Mouse (Mus musculus): ENCODE measurements at regions not wholly inside any gene's neighbourhood (a gene's known extent, or its start where the extent isn't known, plus 50 kb on each side); places are given as distances from the start of the nearest gene placed in this dataset.
"Not testable (repeated sequence)": the region's sequence is repeated elsewhere in the genome, so short reads cannot be mapped to it uniquely, and the experiment has no call there.

DNA sequence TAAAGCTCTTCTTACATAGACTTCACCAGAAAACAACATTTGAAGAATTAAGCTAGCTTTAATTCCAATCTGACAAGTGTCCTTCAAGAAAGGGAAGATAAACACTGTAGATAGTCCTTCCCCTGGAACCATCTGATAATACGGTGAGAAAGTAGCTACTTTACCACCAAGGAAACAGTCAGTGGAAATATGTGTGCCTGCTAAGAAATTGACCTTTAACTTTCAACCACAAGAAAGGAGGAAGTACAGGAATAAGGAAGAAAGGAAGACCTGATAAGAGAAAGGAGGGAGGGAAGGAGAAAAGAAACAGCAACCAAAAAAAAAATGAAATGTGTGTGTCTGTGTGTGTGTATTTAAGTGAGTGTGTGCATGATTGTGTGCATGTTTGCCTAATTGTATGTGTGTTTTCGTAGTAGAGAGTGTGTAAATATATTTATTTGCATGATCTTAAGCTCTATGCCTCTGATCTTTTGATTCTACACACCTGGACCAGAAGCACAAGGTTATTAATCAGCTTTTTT, 831.3 kb downstream of the Pla2g4a start:
- H3K27me3 ChIP-seq (ENCODE audit: control insufficient read depth, insufficient read depth, low read depth, low read length) = no peaks in the 10 kb centered on the region
- H3K4me1 ChIP-seq (ENCODE audit: control insufficient read depth, low read depth, low read length) = no peaks in the 10 kb centered on the region
- no peaks in the 10 kb centered on the region for H3K36me3 ChIP-seq (ENCODE audit: control insufficient read depth, insufficient read depth)
- no peak overlapping the region for H3K4me2 ChIP-seq (ENCODE audit: low read depth, low read length)
- no peak overlapping the region for H3K4me3 ChIP-seq (ENCODE audit: low read depth, low read length)
- no peak for ATAC-seq (ENCODE audit: low read depth)
- no peaks in the 10 kb centered on the region for H3K9me3 ChIP-seq (replicated peaks; ENCODE audit: control insufficient read depth, low read length)
- 19% methylated on average over 2 of the region's 2 CpGs for WGBS (ENCODE audit: insufficient replicate concordance)
- no peak overlapping the region for H3K9ac ChIP-seq (ENCODE audit: low read depth, low read length)
- H3K27ac ChIP-seq (ENCODE audit: low read length) = no peak overlapping the region

DNA sequence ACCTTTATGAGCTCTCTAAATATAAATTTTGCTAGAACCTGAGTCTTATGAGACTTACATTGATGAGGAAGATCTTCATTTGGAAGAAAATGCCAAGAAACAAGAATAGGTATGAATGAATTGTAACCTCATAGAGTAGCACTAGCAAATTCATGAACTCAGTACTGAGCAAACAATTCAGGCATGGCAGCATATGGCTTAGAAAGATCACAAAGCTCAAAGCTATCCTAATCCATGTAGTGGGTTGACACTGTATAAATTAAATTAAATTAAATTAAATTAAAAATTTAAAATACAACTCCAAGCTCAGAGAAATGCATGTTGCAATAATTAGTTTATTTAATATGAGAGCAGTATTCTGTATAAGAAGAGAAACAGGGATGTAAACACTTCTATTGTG, 832.0 kb downstream of the Pla2g4a start:
- Histone ChIP-seq H3K27me3 (ENCODE audit: control insufficient read depth, insufficient read depth, low read depth, low read length) (no peaks in the 10 kb centered on the region), H3K4me1 (ENCODE audit: control insufficient read depth, low read depth, low read length) (no peaks in the 10 kb centered on the region), H3K9me3 (replicated peaks; ENCODE audit: control insufficient read depth, low read length) (no peaks in the 10 kb centered on the region), H3K27ac (ENCODE audit: low read length) (no peak overlapping the region), H3K9ac (ENCODE audit: low read depth, low read length) (no peak overlapping the region), H3K4me3 (ENCODE audit: low read depth, low read length) (no peak overlapping the region), H3K4me2 (ENCODE audit: low read depth, low read length) (no peak overlapping the region), H3K36me3 (ENCODE audit: control insufficient read depth, insufficient read depth) (no peaks in the 10 kb centered on the region)
- no peak for ATAC-seq (ENCODE audit: low read depth)

DNA sequence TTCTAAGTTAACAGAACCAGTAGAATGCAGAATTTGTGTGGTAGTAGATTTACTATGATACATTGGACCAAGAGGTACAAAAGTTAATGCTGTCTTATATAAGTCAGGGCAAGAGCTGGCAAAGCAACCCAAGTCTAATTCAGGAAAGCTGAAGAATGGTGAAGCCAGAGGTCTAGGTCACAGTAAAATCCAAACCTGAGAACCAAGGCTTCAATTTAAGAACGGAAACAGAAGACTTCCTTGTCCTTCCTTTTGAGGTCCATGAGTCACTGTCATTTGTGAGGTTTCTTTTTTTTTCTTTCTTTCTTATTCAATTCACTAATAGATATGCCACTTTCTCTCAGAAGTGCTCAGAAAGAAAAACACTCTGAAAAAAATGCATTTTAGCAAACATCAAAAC, 833.4 kb downstream of the Pla2g4a start:
- H3K27me3 ChIP-seq (ENCODE audit: control insufficient read depth, insufficient read depth, low read depth, low read length) = no peaks in the 10 kb centered on the region
- no peak overlapping the region for H3K4me2 ChIP-seq (ENCODE audit: low read depth, low read length)
- H3K9me3 ChIP-seq (replicated peaks; ENCODE audit: control insufficient read depth, low read length) = no peaks in the 10 kb centered on the region
- no peak for ATAC-seq (ENCODE audit: low read depth)
- WGBS (ENCODE audit: insufficient replicate concordance) = 31% methylated on average over 1 of the region's 1 CpGs
- H3K4me3 ChIP-seq (ENCODE audit: low read depth, low read length) = no peak overlapping the region
- no peaks in the 10 kb centered on the region for H3K4me1 ChIP-seq (ENCODE audit: control insufficient read depth, low read depth, low read length)
- no peak overlapping the region for H3K27ac ChIP-seq (ENCODE audit: low read length)
- no peak overlapping the region for H3K9ac ChIP-seq (ENCODE audit: low read depth, low read length)
- no peaks in the 10 kb centered on the region for H3K36me3 ChIP-seq (ENCODE audit: control insufficient read depth, insufficient read depth)

DNA sequence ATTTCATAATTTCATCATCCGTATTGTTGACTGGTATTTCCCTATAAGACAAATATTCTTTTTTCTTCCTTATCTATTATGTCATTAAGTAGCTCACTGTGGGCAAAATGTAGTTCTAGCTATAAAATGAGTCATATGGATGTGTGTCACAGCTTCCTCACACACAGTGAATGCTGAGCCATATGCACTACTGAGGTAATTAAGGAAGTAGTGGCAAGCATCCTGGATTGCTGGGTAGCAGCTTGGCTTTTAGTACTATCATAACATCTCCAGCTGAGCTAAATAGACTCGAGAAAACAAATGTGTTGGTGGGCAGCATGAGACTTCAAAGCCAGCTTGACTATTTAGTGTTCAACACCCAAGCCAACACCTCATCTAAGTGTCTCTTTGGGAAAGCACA, 857.7 kb downstream of the Pla2g4a start:
- no peak overlapping the region for H3K9ac ChIP-seq (ENCODE audit: low read depth, low read length)
- no peak for ATAC-seq (ENCODE audit: low read depth)
- WGBS (ENCODE audit: insufficient replicate concordance) = 42% methylated on average over 2 of the region's 2 CpGs
- H3K4me3 ChIP-seq (ENCODE audit: low read depth, low read length) = no peak overlapping the region
- H3K27me3 ChIP-seq (ENCODE audit: control insufficient read depth, insufficient read depth, low read depth, low read length) = no peaks in the 10 kb centered on the region
- no peak overlapping the region for H3K27ac ChIP-seq (ENCODE audit: low read length)
- no peaks in the 10 kb centered on the region for H3K9me3 ChIP-seq (replicated peaks; ENCODE audit: control insufficient read depth, low read length)
- H3K36me3 ChIP-seq (ENCODE audit: control insufficient read depth, insufficient read depth) = no peaks in the 10 kb centered on the region
- H3K4me1 ChIP-seq (ENCODE audit: control insufficient read depth, low read depth, low read length) = no peaks in the 10 kb centered on the region
- H3K4me2 ChIP-seq (ENCODE audit: low read depth, low read length) = no peak overlapping the region

DNA sequence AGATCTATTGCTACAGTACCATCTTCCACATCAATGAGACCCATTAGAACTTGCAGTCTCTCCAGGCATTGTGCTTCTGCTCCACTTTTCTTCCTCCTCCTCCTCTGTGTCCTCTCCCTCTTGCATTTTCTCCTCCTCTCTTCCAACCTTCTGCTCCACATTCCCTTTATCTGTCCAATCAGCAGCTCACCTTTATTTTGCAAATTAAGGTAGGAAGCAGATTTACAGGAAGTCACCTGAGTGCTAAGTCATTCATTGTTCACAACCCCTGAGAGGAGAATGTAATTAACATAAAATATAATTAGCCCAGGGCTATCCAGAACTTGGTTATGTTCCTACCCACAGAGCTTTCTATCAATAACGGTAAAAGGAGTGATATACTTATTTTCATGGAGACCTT, 863.7 kb downstream of the Pla2g4a start:
- Histone ChIP-seq H3K9me3 (replicated peaks; ENCODE audit: control insufficient read depth, low read length) (no peaks in the 10 kb centered on the region), H3K27me3 (ENCODE audit: control insufficient read depth, insufficient read depth, low read depth, low read length) (no peaks in the 10 kb centered on the region), H3K9ac (ENCODE audit: low read depth, low read length) (no peak overlapping the region), H3K4me1 (ENCODE audit: control insufficient read depth, low read depth, low read length) (no peaks in the 10 kb centered on the region), H3K27ac (ENCODE audit: low read length) (no peak overlapping the region), H3K4me3 (ENCODE audit: low read depth, low read length) (no peak overlapping the region), H3K36me3 (ENCODE audit: control insufficient read depth, insufficient read depth) (no peaks in the 10 kb centered on the region), H3K4me2 (ENCODE audit: low read depth, low read length) (no peak overlapping the region)
- no peak for ATAC-seq (ENCODE audit: low read depth)
- WGBS (ENCODE audit: insufficient replicate concordance) = 72% methylated on average over 1 of the region's 1 CpGs

DNA sequence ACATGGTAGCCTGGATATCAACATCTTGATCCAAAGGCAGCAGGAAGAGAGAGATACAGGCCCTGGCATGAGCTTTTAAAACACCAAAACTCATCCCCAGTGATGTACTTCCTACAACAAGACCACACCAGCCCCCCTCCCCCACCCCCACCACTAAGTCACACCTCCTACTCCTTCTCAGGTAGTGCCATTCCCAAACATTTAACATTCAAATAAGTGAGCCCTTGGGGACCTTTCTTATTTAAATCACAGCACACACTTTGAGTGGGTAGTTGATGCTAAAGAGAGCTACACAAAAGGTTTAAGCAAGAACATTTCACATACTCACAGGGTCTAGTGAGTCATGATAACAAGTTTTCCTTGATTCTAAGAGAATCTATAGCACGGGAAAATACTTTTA, 886.4 kb downstream of the Pla2g4a start:
- H3K4me3 ChIP-seq (ENCODE audit: low read depth, low read length) = no peak overlapping the region
- ATAC-seq (ENCODE audit: low read depth) = no peak
- H3K27ac ChIP-seq (ENCODE audit: low read length) = no peak overlapping the region
- no peak overlapping the region for H3K4me2 ChIP-seq (ENCODE audit: low read depth, low read length)
- no peaks in the 10 kb centered on the region for H3K9me3 ChIP-seq (replicated peaks; ENCODE audit: control insufficient read depth, low read length)
- 38% methylated on average over 1 of the region's 1 CpGs for WGBS (ENCODE audit: insufficient replicate concordance)
- no peaks in the 10 kb centered on the region for H3K4me1 ChIP-seq (ENCODE audit: control insufficient read depth, low read depth, low read length)
- no peaks in the 10 kb centered on the region for H3K27me3 ChIP-seq (ENCODE audit: control insufficient read depth, insufficient read depth, low read depth, low read length)
- no peak overlapping the region for H3K9ac ChIP-seq (ENCODE audit: low read depth, low read length)
- H3K36me3 ChIP-seq (ENCODE audit: control insufficient read depth, insufficient read depth) = no peaks in the 10 kb centered on the region

DNA sequence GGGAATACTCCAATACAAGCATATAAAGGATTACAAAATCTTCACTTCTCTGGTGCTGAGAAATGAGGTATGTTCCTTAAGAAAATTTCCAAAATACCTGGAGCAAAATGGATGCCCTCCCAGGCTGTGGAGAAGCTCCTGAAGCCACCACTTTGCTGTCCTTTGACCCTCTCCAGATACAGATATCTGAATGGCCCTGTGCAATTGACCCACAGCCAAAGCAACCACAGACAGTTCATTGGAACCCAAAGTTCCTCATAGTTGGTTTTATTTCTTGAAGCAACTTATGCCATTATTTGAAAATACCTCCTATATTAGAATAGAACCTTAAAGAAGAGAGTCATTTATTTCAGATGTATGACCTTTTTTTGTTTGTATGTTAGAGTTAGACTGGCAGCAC, 891.5 kb downstream of the Pla2g4a start:
- Histone ChIP-seq H3K9me3 (replicated peaks; ENCODE audit: control insufficient read depth, low read length) (no peaks in the 10 kb centered on the region), H3K4me1 (ENCODE audit: control insufficient read depth, low read depth, low read length) (no peaks in the 10 kb centered on the region)
- no peak for ATAC-seq (ENCODE audit: low read depth)

DNA sequence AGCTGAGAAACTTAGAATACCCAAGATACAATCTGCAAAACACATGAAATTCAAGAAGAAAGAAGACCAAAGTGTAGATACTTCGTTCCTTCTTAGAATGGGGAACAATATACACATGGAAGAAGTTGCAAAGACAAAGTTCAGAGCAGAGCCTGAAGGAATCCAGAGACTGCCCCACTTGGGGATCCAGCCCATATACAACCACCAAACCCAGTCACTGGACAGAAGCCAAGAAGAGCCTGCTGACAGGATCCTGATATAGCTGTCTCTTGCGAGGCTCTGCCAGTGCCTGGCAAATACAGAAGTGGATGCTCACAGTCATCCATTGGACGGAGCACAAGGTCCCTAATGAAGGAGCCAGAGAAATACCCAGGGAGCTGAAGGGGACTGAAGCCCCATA, 898.1 kb downstream of the Pla2g4a start:
- H3K4me3 ChIP-seq (ENCODE audit: low read depth, low read length); H3K36me3 ChIP-seq (ENCODE audit: control insufficient read depth, insufficient read depth); H3K27ac ChIP-seq (ENCODE audit: low read length); H3K4me2 ChIP-seq (ENCODE audit: low read depth, low read length); H3K9me3 ChIP-seq (replicated peaks; ENCODE audit: control insufficient read depth, low read length); H3K27me3 ChIP-seq (ENCODE audit: control insufficient read depth, insufficient read depth, low read depth, low read length); H3K9ac ChIP-seq (ENCODE audit: low read depth, low read length); H3K4me1 ChIP-seq (ENCODE audit: control insufficient read depth, low read depth, low read length); ATAC-seq (ENCODE audit: low read depth): not testable (repeated sequence)
- 54% methylated on average over 2 of the region's 3 CpGs for WGBS (ENCODE audit: insufficient replicate concordance)

More for the DNA sequence above, 891.5 kb downstream of the Pla2g4a start:
- Histone ChIP-seq H3K9ac (ENCODE audit: low read depth, low read length) (no peak overlapping the region), H3K27me3 (ENCODE audit: control insufficient read depth, insufficient read depth, low read depth, low read length) (no peaks in the 10 kb centered on the region), H3K27ac (ENCODE audit: low read length) (no peak overlapping the region), H3K4me2 (ENCODE audit: low read depth, low read length) (no peak overlapping the region), H3K4me3 (ENCODE audit: low read depth, low read length) (no peak overlapping the region), H3K36me3 (ENCODE audit: control insufficient read depth, insufficient read depth) (no peaks in the 10 kb centered on the region)

DNA sequence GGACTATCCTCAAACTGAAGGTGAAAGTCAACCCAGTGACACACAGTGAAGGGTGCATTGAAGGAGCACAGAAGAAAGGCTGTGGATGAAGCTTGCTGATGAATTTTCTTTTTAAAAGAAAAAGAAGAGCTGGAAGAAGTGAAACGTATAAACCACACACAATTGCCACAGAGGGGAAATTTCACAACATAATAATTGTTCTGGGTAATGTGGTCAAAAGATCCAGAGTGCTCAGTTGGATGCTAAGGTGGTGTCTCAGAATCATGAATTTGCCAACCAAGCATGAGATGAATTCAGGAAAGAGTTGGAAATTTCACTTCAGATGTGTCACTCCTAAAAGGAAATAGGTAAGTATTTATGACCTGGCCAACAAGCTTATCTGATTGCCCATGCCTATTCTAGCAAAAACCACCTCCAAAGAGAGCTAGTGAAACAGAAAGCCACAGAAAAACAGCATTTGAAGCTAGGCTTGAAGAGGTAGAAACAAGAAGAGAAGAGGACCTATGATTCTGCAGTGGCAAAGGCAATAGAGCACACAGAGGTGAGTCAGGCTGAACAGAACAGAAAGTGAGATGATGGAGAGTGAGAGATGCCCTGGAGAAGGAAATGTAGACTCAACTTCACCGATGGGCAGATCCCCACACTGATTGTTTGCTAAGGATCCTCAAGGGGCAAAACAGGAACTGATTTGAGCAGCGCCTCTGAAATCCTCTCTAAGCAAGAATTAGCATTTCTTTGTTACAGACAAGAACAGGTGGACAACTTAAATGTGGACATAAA, 922.7 kb downstream of the Pla2g4a start:
- Histone ChIP-seq H3K9me3 (replicated peaks; ENCODE audit: control insufficient read depth, low read length) (no peaks in the 10 kb centered on the region), H3K4me1 (ENCODE audit: control insufficient read depth, low read depth, low read length) (no peaks in the 10 kb centered on the region), H3K27me3 (ENCODE audit: control insufficient read depth, insufficient read depth, low read depth, low read length) (no peaks in the 10 kb centered on the region), H3K4me2 (ENCODE audit: low read depth, low read length) (no peak overlapping the region), H3K36me3 (ENCODE audit: control insufficient read depth, insufficient read depth) (no peaks in the 10 kb centered on the region), H3K27ac (ENCODE audit: low read length) (no peak overlapping the region), H3K4me3 (ENCODE audit: low read depth, low read length) (no peak overlapping the region), H3K9ac (ENCODE audit: low read depth, low read length) (no peak overlapping the region)
- no peak for ATAC-seq (ENCODE audit: low read depth)
- 39% methylated on average over 3 of the region's 3 CpGs for WGBS (ENCODE audit: insufficient replicate concordance)
